Mouse (Mus musculus) left cerebral cortex, postnatal 36 days (tissue): ENCODE measurements around the gene Strip1. TPM values are rescaled to one million over a fixed set of nuclear protein-coding genes. Genes with fewer than 3 reads are reported as not detected.

Experiments
- DNase-seq, 2 experiments: peaks; one replicate each; pipeline ENCODE4 v3.0.0; 2021 to 2022; ENCODE audit warnings: low spot score in 2 of 2, mixed read lengths in 1 of 2
- intact Hi-C: fragments of 180-260 bp; cut with DNase I; formaldehyde crosslinking; loops from one replicate; pipeline ENCODE4 v1.15.1; 2025
- total RNA-seq, 2 experiments: library from RNA; stranded (reverse); gene quantifications; 2 replicates each; pipeline ENCODE4 v1.2.3; 2021

The Strip1 gene
- total RNA-seq, 2 experiments from 2014 or later, result 58.0 to 63.7 TPM

DNA sequence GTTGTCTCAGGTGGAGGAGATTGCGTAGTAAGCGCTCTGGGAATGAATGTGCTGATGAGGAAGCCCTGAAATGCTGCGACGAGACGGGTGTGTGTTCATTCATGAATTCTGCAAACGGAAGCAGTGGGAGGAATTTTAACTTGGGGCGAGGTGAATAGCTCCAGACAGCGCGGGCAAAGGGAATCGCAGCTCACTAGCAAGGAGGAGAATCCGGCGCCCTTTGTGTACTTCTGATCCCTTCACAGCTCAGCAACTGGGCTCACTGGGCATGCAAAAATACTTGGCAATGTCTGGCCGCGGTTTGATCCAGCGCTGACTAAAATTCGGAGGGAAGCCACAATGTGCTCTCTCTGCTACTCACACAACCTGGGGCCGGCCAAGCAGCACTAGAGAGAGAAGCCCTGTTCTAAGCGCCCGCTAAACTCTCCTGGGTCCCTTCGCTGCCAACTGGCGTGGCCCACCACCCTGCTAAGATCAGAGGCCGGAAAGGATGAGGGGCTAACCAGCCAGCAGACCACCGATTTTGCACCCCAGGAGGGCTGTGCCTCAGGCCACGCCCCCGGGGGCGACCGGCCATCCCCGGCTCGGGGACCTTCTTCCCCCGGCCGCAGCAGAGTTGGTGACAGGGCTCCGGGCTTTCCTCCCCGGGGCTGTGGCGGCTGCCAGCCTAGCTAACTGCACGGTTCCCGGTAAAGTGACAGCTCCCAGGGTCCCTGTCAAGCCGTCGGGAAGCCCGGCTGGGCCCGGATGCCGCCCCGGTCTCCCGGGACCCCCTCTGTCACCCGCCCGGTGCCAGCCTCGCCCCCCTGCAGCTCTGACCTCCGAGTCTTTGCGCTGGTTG, 592 bp downstream of the Strip1 start, which contains the start of gene Gm10961:
Gene Gm10961 (plus strand): TSS at position 641 of the 841 bp plus-strand sequence.
- peak; percentile 46 to 54 for DNase-seq
- intact Hi-C loops, result loop anchor here (5.0 kb wide), 1 partner anchor 46 kb away; no protein-coding TSS in a partner anchor

DNA sequence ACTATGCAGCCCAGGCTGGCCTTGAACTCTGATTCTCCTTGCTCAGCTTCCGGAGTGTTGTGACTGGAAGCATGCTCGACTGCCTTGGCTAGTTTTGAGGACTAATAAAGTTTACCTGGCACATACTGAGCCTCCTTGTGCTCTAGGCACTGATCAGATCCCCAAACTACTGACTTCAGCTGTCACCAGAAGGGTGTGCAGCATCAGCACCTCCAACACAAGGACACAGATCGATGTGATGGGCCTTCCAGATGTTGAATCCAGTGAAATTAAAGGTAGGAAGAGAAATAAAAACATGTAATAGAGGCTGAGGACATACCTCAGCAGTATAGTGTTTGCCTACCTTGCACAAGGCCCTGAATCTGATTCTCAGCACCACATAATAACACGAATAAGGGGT, 2.1 kb downstream of the Strip1 start:
- no peak for DNase-seq
- intact Hi-C loops, result no loop called here

DNA sequence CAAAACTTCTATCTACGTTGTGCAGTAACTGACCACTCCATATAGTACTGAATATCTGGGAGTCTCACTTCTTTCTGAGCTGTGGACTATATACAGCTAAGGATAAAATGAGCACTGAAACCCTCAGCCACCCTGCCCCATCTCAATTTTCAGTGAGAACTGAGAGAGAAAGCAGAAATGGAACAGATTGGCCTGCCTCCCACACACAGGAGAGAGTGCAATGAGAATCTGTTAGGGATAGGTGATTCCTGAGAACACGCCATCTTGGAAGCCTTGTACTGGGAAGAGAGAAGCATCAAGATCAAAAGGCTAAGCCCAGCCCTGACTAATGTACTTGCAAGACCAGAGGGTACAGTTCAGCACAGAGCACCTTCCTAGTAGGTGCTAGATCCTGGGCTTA, 2.9 kb downstream of the Strip1 start:
- intact Hi-C loops, result no loop called here
- DNase-seq, result peak in 1 of 2 experiments; percentile 26

DNA sequence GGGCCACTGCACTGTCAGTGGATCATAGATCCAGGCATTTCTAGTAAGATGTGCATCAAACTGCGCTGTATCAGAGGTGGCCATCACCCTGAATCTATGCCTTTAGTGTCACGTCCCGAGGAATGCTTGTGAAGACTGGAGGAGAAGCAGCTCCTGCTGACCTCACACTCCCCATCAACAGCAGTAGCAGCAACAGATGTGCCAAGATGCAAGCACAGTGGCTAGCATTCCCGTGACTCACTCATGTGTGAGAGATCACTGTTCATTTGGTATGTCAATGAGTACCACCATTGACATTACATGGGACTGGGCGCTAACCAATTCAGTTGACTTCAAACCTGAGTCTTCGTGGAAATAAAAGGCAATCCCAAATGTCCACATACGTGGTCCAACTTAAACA, 3.9 kb downstream of the Strip1 start:
- DNase-seq, result no peak
- intact Hi-C loops, result no loop called here

DNA sequence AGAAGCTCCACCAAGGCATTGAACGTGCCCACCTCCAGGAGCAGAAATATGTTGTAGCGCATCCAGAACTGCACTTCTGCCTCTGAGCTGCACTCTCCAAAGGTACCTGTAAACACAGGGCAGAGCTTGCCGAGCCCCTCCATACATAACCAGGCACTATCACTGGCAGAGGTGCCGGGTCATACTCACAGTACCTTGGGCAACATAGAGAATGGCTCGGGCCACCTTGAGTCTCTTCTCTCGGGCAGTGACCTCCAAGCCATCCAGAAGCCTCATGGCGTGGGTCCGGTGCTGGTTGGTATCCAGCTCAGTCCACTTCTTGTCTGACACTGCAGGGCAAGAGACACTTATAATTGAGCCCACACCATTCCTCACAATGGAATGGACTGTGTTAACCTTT, 4.7 kb downstream of the Strip1 start:
- intact Hi-C loops, result no loop called here

DNA sequence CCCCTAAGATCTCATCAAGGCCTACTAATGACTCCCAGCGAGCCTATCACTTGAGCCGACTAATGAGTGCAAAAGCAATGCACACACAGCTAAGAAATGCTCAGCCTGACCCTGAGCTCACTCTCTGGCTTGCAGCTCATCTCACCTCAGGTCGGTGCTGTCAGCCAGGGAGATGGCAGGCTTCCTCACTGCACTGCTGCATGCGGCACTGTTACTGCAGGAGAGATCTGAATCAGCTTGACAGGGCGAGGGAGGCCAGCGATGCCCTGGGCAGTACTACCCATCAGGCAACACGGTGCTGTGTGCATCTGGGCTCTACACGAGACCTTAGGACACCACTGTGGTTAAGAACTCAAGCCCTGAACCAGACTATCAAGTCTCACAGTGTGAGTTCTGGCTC, 6.0 kb downstream of the Strip1 start:
- intact Hi-C loops, result no loop called here
- DNase-seq, result no peak

More for the DNA sequence above, 4.7 kb downstream of the Strip1 start:
- DNase-seq, result no peak

DNA sequence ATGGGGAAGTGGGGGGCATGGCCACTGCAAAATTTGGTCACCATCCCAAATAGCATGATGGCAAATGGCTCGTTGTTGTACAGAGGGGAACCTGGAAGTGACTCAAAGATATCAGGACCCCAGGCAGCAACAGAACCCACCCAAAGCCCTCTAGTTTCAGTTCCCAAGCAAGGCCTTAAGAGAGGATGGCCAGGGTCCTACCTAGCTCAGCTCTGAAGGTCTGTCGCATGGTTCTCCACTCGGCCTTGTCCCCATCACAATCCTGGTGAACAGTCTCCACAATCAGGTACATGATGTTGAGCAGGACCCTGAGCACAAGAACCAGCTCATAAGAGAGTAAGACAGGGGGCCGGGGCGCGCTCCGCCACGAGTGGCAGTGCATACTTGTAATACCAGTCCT, 7.1 kb downstream of the Strip1 start:
- DNase-seq, result no peak
- intact Hi-C loops, result no loop called here

DNA sequence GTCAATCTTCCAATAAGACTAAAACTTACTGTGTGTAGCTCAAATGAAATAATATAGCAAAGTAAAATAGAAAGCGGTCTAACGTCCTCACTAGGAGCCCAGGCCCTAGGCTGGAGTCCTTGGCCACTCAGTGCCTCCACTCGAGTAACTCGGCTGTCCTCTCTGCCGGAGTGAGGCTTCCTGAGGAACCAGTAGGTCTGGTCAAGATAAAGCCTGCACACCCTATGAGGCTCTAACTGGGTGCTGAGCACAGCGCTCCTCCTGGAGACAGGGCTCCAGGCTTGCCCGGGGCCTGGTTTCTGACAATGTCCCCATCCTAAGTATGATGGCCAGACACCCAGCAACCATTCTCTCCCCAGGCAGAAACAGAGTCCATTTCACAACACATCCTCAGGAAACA, 9.0 kb downstream of the Strip1 start:
- DNase-seq, result no peak
- intact Hi-C loops, result no loop called here

DNA sequence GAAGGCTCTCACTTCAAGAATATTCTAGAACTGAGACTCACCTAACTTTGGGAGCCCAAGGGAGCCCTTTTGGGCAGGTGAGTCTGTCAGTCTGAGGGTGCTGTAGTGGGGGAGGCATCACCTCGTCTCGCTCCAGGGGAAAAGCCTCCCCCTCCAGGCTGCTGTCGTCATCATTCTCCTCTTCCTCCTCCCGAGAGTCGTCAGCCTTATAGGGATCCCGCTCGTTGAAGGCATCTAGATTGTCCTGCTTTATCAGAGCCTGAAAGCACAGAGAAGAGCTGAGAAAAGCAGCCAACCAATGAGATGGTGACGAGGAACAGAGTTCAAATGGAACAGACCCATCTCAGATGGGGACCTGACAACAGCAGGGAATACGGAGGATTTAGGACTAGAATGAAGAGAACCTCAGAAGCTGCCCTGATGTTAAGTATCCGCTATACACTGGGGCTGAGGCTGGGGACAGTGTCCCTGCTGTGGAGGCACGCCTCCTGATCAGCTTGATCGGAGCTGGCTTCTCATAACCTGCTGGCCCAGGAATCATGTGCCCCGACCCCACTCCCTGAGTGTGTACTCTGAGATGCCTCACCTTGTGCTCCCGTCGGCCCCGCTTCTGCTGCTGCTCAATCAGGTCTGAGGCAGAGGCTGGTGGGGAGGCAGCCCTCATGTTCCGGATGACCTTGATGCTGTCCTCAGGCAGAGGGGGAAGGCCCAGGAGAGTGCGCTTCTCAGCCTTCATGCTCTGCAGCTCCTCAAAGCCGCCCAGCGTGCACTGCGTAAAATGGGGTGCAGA, 10.0 kb downstream of the Strip1 start:
- intact Hi-C loops, result no loop called here
- DNase-seq, result no peak

DNA sequence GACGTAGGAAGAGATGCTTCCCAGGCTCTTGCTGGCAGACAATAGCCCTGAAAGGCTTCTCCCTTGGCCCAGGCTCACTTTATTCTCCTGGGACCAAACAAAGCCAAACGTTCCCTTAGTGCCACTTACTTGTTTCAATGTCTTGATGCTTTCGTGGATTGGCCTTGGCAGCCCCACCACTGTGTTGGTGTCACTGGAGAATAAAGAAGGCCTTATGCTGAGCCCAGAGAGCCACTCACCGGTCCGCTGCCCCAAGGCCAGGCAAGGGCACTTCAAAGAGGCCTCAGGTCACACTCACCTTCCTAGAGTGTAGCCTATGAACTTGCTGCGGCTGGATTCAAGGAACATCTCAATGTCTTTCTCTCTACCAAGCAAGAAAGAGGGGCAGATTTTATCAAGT, 11.6 kb downstream of the Strip1 start:
- DNase-seq, result no peak
- intact Hi-C loops, result no loop called here

DNA sequence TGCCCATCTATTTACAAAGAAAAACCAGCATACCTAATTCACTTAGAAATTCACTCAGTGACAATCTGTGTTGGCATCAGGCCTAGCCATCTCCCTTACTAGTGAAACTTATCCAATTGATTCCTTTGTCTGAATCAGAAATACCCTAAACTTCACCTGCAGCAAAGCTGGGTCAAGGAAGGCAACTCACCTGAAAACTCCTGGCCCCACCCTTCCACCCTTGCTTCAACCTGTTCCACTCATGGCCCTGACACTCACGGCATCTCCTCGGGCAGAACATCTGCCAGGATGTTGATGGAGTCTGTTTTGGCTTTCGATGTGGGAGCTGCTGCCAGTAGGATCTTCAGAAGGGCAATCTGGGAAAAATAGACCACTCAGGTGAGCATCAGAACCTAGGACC, 13.7 kb downstream of the Strip1 start:
- intact Hi-C loops, result no loop called here
- no peak for DNase-seq

DNA sequence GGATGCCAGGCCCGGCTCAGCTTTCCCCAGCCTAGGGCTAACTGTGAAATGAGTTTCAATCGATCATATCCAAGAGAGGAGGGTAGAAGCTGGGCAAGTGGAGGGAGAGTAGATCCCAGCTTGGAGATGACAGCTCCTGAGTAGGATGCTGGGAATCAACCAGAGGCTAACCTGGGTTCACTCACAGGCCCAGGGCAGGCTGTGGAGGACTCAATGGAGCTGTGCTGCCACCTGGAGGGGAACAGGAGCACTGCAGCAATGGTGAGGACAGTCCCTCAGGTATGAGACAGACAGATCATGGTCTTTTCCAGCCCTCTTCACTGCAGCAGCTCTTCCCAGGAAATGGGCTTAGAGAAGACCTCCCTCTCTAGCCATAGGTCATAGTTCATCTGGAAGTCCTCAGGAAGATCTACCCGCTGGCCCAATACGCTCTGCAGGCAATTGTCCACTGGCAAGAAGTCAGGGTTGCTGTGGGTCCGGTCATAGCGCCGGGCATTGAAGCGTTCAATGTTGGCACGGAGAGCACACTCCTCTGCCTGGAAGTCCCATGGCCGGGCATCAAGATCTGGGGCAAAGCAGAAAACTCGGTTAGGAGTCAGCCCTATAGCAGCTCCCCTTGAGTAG, 18.5 kb downstream of the Strip1 start:
- intact Hi-C loops, result loop anchor here (5.0 kb wide), 1 partner anchor 56 kb away; the partner anchor contains the start of gene Ubl4b
- DNase-seq, result peak; percentile 53 to 60

DNA sequence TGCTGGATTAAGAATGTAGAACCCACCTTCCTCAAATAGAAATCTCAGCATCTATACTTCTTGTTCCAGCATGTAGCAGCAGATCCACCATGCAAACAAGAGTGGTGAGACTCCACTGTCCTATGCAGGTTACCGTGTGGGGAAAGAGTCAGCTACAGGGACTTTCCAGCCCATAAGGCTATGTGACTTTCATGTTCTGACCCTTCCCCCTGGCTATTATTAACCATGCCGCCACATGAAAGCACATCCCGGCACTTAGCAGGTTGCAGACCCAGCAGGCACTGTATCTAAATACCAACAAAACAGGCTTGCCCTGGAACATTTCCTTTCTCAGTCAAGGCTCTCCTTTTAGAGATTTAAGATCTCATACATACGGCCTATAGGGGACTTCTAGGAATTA, 20.1 kb downstream of the Strip1 start:
- intact Hi-C loops, result loop anchor here (5.0 kb wide), 1 partner anchor 54 kb away; the partner anchor contains the start of gene Ubl4b
- DNase-seq, result no peak

DNA sequence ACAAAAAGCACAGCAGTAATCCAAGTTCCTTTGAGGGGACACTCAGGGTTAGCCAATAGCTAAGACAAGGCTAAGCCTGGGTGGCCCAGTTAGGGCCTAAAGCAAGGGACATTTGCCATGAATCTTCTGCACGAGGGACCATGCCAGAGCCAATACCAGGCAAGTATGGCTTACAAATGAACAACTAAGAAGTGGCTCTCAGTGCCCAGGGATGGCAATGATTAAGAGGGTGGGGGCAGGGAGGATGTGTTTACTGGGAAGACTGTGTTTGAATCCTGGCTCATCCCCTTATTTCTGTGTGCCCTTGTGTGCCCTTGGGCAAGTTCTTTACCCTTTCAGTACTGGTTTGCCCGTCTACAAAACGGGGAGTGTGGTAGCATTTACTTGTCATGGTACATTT, 22.1 kb downstream of the Strip1 start:
- intact Hi-C loops, result loop anchor here (10.0 kb wide), 1 partner anchor 255 kb away; no protein-coding TSS in a partner anchor
- DNase-seq, result no peak

DNA sequence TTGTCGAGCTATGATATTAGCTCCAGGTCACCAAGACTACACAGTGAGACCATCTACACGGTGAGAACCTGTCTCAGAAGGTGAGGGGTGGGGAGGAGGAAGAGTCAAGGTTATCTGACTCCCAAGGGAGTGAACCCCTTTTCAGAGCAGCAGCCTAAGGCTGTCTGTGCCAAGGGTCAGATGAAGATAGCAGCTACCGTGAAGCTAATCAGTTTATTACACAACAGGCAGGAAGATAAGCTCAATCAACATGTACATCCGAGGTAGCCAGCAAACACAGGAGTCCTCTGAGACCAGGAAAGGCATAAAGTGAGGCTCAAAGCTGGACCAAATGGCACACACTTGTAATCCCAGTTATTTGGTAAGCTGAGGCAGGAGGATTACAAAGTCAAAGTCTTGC, 22.7 kb downstream of the Strip1 start:
- DNase-seq, result no peak
- intact Hi-C loops, result loop anchor here (10.0 kb wide), 1 partner anchor 256 kb away; no protein-coding TSS in a partner anchor

DNA sequence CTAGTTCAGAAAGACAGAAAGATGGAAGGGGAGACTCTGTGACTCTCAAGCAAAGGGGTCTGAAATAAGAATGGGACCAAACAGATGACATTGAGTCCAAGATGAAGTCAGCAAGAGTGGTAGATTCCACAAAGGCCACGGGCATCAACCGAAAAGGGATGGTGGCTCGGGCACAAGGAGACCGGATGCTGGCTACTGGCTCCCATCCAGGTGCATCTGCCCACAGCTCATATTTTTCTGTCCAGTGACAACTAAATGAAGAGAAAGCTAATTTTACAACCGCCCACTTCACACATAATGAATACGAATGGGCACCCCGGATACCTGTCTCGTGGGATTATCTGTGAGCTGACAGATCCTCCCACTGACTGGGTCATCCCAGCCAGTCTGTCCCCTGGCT, 24.3 kb downstream of the Strip1 start:
- no peak for DNase-seq
- intact Hi-C loops, result loop anchor here (10.0 kb wide), 1 partner anchor 258 kb away; no protein-coding TSS in a partner anchor

DNA sequence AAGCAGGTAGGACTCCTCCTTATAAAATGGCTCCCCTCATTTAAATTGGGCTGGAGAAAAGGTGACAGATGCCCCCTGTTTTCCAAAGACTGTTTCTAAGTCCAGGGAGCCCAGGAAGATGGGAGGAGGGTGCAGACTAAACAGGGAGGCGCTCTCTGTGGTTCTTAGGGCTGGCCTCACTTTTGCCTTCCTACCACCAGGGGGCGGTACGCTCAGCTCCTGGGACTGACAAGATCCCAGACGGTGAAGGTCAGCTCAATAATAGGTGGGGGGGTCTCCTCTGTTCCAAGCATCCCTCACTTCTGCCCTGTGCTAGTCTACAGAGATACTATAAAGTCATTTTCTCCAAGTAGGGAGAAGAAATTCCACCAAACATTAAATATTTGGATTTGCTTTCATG, 26.2 kb downstream of the Strip1 start:
- intact Hi-C loops, result loop anchor here (10.0 kb wide), 1 partner anchor 259 kb away; no protein-coding TSS in a partner anchor
- peak in 1 of 2 experiments; percentile 28 for DNase-seq

DNA sequence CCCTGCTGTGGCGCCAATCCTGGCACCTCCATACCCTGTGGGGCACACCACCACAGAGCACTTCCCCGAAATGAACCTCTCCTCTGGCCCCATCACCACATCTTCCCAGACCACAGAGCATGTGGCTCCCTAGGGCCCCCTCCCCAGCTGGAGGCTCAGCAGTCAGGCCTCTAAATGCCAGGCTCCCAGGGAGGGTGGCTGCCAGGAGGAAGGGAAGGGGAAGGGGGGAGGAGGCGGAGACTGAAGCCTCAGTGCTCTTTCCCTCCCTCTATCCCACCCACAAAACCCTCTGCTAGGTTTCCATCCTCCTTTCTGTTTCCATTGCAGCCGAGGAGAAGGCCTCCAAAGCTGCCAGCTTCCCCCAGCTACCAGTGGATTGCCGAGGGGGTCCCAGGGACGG, 31.4 kb downstream of the Strip1 start:
- intact Hi-C loops, result loop anchor here (10.0 kb wide), 1 partner anchor 265 kb away; no protein-coding TSS in a partner anchor
- no peak for DNase-seq

DNA sequence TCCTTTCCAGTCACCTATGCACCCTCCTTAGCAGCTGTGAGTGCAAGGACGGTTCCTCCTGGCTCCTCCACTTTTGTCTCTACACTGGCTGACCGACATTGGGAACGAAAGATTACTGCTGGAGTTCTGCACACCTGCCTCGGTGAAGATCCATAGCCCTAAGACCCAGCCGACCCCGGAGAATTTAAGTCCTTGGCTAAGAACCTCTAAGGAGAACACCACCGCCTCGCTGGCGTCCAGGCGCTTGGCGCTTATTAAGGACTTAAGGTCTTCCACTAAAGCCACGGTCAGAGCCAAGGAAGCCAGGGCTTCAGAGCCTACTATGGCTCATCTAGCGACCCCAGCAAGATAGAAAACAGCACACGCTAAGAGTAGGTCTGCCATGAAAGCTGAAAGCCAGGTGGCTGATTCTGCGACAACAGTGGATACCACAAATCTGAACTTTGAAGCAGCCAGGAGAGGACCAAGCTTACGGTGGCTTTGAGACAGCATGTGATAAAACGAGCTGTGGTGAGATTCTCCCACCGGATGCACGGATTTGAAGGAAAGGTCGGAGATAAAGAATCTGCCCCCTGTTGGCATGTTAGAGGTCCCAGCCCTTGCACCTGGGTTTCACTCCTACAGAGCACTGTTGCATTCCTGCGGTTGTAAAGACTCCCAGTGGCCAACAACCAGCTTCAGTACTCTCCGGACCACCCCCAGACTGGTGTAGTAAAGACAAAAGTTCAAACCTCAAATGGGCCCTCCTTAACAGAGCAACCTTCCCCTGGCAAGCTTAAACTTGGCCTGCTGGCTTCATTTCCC, 33.7 kb downstream of the Strip1 start:
- intact Hi-C loops, result loop anchor here (10.0 kb wide), 1 partner anchor 243 kb away; no protein-coding TSS in a partner anchor
- DNase-seq, result no peak
